Comparison of ENCODE assay signal across 8 mouse cellular contexts in the genomic region with DNA sequence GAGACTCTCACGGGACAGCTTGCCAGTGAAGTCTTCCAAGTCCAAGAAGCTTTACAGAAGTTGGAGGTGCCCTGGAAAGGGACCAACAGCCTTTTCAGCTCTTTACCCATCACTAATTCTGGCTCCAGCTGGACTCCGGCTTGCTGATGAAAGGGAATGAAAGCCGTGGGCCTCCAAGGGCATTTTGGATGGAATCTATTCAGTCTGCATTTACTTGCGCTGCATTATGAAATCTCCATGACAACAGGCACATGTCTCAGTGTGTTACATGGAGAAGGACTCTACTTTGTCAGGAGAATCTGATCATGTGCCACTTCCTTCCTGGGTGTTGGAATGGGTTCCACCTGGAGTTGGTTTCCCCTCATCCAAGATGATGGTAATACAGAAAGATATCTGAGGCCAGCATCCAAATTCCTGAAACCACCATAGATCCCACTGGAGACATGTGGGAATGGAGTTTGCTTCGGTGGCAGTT.
DNase-seq lines count a peak whose midpoint lies in the region; ATAC-seq lines count a peak whose summit lies in the region.

No protein-coding gene starts in this region.

- H3K4me2 ChIP-seq in neural tube, embryonic 13.5 days: no peak overlapping the region
- H3K4me2 ChIP-seq in hindbrain, embryonic 14.5 days (replicated peaks): no peak overlapping the region
- H3K4me2 ChIP-seq in kidney, embryonic 14.5 days (replicated peaks; ENCODE audit: low read depth, low read length): no peak overlapping the region

- H3K9me3 ChIP-seq in neural tube, embryonic 13.5 days: no peaks in the 10 kb centered on the region
- no peaks in the 10 kb centered on the region for H3K9me3 ChIP-seq in hindbrain, embryonic 14.5 days (ENCODE audit: control insufficient read depth, low read length)
- no peaks in the 10 kb centered on the region for H3K9me3 ChIP-seq in limb, embryonic 10.5 days (replicated peaks)
- no peaks in the 10 kb centered on the region for H3K9me3 ChIP-seq in kidney, embryonic 14.5 days (ENCODE audit: control insufficient read depth, low read length)

- no peak overlapping the region for H3K4me3 ChIP-seq in neural tube, embryonic 13.5 days
- no peak overlapping the region for H3K4me3 ChIP-seq in hindbrain, embryonic 14.5 days (replicated peaks; ENCODE audit: low read length)
- no peak overlapping the region for H3K4me3 ChIP-seq in limb, embryonic 10.5 days
- H3K4me3 ChIP-seq in kidney, embryonic 14.5 days (ENCODE audit: low read length): no peak overlapping the region

- no peak overlapping the region for H3K9ac ChIP-seq in neural tube, embryonic 13.5 days
- no peak overlapping the region for H3K9ac ChIP-seq in hindbrain, embryonic 14.5 days
- no peak overlapping the region for H3K9ac ChIP-seq in kidney, embryonic 14.5 days (ENCODE audit: low read depth, low read length)

- 50% methylated on average over 5 of the region's 5 CpGs for WGBS in neural tube, embryonic 13.5 days
- 34% methylated on average over 5 of the region's 5 CpGs for WGBS in hindbrain, embryonic 14.5 days
- 95% methylated on average over 5 of the region's 5 CpGs for WGBS in limb, embryonic 10.5 days
- 79% methylated on average over 5 of the region's 5 CpGs for WGBS in kidney, embryonic 14.5 days

- DNase-seq in neural tube, embryonic 10.5 days (ENCODE audit: extremely low spot score, low spot score): no peak
- peak; percentile 67 for DNase-seq in hindbrain, embryonic 14.5 days (ENCODE audit: low spot score)
- DNase-seq in lung, postnatal 25 days (ENCODE audit: low spot score): peak; percentile 12
- DNase-seq in adrenal gland, adult 2 months: no peak
- DNase-seq in limb, embryonic 10.5 days (ENCODE audit: low spot score): no peak
- no peak for DNase-seq in embryo, embryonic 10 days (ENCODE audit: low spot score)

- 0 out of 2 replicates have a peak, but pooled peaks cover 5% of the 10 kb centered on the region for H3K4me1 ChIP-seq in neural tube, embryonic 13.5 days (replicated peaks)
- no peaks in the 10 kb centered on the region for H3K4me1 ChIP-seq in hindbrain, embryonic 14.5 days (replicated peaks; ENCODE audit: control insufficient read depth, insufficient read depth, low read length)
- H3K4me1 ChIP-seq in limb, embryonic 10.5 days: no peaks in the 10 kb centered on the region
- H3K4me1 ChIP-seq in kidney, embryonic 14.5 days (ENCODE audit: control insufficient read depth, insufficient read depth, low read length): no peaks in the 10 kb centered on the region

- ATAC-seq in neural tube, embryonic 13.5 days (ENCODE audit: low read depth): peak; percentile 59; the same call in 1 of the 2 replicates
- ATAC-seq in hindbrain, embryonic 14.5 days (ENCODE audit: low FRiP score): peak; percentile 88
- no peak for ATAC-seq in kidney, embryonic 14.5 days (ENCODE audit: low FRiP score, low TSS enrichment)

- H3K36me3 ChIP-seq in neural tube, embryonic 13.5 days: no peaks in the 10 kb centered on the region
- H3K36me3 ChIP-seq in hindbrain, embryonic 14.5 days (replicated peaks; ENCODE audit: control insufficient read depth, insufficient read depth): no peaks in the 10 kb centered on the region
- no peaks in the 10 kb centered on the region for H3K36me3 ChIP-seq in limb, embryonic 10.5 days
- H3K36me3 ChIP-seq in kidney, embryonic 14.5 days (ENCODE audit: control insufficient read depth, insufficient read depth, low read length): no peaks in the 10 kb centered on the region

- H3K27ac ChIP-seq in neural tube, embryonic 13.5 days (replicated peaks): no peak overlapping the region
- peak overlapping the region; percentile 21; the same call in 1 of the 2 replicates for H3K27ac ChIP-seq in hindbrain, embryonic 14.5 days
- H3K27ac ChIP-seq in limb, embryonic 10.5 days: no peak overlapping the region
- no peak overlapping the region for H3K27ac ChIP-seq in kidney, embryonic 14.5 days (ENCODE audit: low read depth, low read length)

- H3K27me3 ChIP-seq in neural tube, embryonic 13.5 days: no peaks in the 10 kb centered on the region
- H3K27me3 ChIP-seq in hindbrain, embryonic 14.5 days (ENCODE audit: control insufficient read depth, insufficient read depth, low read length): no peaks in the 10 kb centered on the region
- no peaks in the 10 kb centered on the region for H3K27me3 ChIP-seq in limb, embryonic 10.5 days (ENCODE audit: low read depth, poor library complexity, severe bottlenecking)
- H3K27me3 ChIP-seq in kidney, embryonic 14.5 days (ENCODE audit: control insufficient read depth, insufficient read depth, low read length): no peaks in the 10 kb centered on the region

Comparison
In these comparisons a context has a peak if more than half of its experiments do, and no peak if none do; other contexts are left out.
1. DNase-seq: peak in hindbrain, embryonic 14.5 days (single experiment) and lung, postnatal 25 days (single experiment); none in neural tube, embryonic 10.5 days (single experiment), adrenal gland, adult 2 months (single experiment), limb, embryonic 10.5 days (single experiment) and embryo, embryonic 10 days (single experiment).